Mouse (Mus musculus): ENCODE measurements around the gene Prc1. TPM values are rescaled to one million over a fixed set of nuclear protein-coding genes. Genes with fewer than 3 reads are reported as not detected.
"Not testable (repeated sequence)": the region's sequence is repeated elsewhere in the genome, so short reads cannot be mapped to it uniquely, and the experiment has no call there.

Prc1 gene
- polyA plus RNA-seq, 1 experiment from 2014 or later = 109 TPM

DNA sequence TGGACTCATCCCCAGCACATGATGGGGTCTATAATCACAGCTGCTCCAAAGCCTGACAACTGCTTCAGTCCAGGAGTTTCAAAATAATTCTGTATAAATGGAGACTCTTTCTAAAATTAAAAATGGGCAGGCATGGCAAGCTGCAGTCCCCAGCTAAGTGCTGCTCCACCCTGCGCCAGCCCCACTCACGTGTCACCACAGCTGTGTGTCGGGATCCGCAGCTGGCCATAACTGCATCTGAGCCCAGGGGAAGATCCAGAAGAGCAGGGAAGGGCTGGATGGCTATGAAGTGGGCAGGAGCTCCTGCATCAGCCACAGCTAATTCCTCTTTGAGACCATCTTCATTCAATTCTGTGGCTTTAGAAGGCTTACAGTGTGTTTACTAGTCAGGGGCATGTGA, 24.4 kb downstream of the Prc1 start:
- Histone ChIP-seq H3K27ac (replicated peaks) (peak overlapping the region; percentile 44), H3K27me3 (no peaks in the 10 kb centered on the region), H3K9me3 (replicated peaks) (no peaks in the 10 kb centered on the region), H3K4me2 (replicated peaks) (no peak overlapping the region), H3K9ac (no peak overlapping the region), H3K4me1 (peaks cover 16% of the 10 kb centered on the region), H3K4me3 (replicated peaks) (no peak overlapping the region), H3K36me3 (peaks cover 45% of the 10 kb centered on the region)
- 71% methylated on average over 4 of the region's 4 CpGs for WGBS
- no peak for ATAC-seq (ENCODE audit: insufficient number of reproducible peaks, low FRiP score, low TSS enrichment, low read depth)

DNA sequence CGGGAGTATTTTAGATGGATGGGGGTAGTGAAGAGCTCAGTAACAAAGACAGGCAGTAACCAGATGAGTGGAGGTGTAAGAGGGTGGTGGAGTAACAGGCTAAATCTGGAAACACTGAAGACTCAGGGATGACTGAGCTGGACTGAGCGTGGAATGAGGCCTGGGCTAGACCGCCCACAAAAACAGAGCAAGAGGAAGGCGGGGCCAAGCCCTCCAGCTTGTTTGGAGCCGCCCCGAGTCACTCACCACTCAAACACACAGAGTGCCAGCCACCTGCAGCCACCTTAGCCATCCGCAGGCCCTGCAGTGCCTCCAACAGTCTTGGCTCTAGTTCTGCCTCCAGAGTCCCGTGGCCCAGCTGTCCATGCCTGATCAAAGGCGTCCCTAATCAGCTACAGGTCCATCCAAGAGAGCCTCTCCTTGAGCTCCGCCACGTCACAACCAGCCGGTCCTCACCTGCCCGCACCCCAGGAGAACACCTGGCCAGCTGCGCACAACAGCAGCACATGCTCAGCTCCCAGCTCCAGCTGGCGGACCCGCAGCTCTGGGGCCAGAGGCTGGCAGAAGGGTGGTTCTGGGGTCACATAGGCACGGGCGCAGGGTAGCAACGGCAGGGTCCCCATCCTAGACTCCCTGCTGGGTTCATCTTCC, 25.7 kb downstream of the Prc1 start:
- ATAC-seq (ENCODE audit: insufficient number of reproducible peaks, low FRiP score, low TSS enrichment, low read depth) = no peak
- peaks cover 17% of the 10 kb centered on the region for H3K4me1 ChIP-seq

DNA sequence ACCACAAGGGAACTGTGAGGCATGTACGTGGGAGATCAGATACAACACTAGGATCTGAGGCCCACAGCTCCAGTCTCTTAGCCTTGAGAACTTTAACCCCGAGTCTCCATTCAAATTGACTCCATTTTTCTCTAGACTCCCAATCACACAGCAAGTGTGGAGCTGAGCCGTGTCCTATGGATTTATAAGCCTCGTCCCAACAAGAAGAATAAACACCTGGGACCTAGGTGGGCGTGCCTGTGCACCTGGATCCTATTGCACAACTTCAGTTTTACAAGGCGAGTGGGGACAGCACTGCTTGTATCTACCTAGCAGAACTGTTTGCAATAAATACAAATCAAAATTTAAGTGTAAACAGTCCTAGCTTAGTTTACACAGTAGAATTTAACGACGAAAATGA, 29.1 kb downstream of the Prc1 start:
- Histone ChIP-seq H3K9ac (peak overlapping the region; percentile 51), H3K4me1 (peaks cover 24% of the 10 kb centered on the region), H3K4me3 (replicated peaks) (peak overlapping the region; percentile 76), H3K4me2 (replicated peaks) (peak overlapping the region; percentile 75), H3K27me3 (no peaks in the 10 kb centered on the region), H3K27ac (replicated peaks) (peak overlapping the region; percentile 93; the same call in 1 of the 2 replicates), H3K9me3 (replicated peaks) (no peaks in the 10 kb centered on the region), H3K36me3 (peaks cover 44% of the 10 kb centered on the region)
- ATAC-seq (ENCODE audit: insufficient number of reproducible peaks, low FRiP score, low TSS enrichment, low read depth) = no peak
- 16% methylated on average over 8 of the region's 8 CpGs for WGBS

More for the DNA sequence above, 25.7 kb downstream of the Prc1 start:
- Histone ChIP-seq H3K36me3 (peaks cover 34% of the 10 kb centered on the region), H3K9me3 (replicated peaks) (no peaks in the 10 kb centered on the region), H3K4me2 (replicated peaks) (no peak overlapping the region), H3K9ac (no peak overlapping the region), H3K27ac (replicated peaks) (no peak overlapping the region), H3K27me3 (no peaks in the 10 kb centered on the region), H3K4me3 (replicated peaks) (no peak overlapping the region)
- 74% methylated on average over 19 of the region's 19 CpGs for WGBS

DNA sequence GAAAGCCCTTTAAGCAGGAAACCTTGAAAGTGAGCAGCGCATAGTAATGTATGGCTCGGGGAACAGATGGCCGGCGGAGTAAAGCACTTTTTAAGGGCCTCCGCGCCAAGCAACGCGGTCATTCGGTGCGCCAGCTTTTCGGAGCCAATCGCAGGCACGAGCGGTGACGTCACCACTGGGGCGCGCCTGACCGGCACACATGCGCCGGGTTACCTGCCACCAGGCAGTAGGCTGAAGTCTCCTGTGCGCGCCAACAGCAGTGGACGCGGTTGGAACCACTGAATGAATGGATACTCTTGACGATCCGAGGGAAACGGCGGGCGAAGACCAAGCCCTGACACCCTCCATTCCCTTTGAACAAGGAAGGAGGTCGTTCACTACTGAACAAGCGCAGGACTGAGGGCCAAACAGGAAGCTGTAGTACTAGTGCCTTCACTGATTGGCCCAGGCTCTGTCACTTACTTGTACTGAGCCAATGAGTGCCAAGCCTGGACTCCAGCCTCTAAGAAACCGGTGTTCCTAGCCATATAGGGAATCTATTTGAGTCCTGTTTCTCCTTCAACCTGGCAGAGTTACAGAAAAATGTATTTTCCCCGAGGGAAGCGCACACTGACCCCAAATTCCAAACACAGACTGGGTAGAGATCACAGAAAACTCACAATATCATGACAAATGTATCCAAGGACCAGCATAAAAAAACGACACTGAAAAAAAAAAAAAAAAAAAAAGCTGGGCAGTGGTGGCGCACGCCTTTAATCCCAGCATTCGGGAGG, 30.0 kb downstream of the Prc1 start, which contains the start of gene Rccd1:
Gene Rccd1 (minus strand): TSS at position 412 of the 773 bp plus-strand sequence.
- Histone ChIP-seq H3K4me3 (replicated peaks) (peak within 1 kb of the TSS; percentile 76), H3K9me3 (replicated peaks) (no peaks in the 10 kb centered on the region), H3K27me3 (no peaks in the 10 kb centered on the region), H3K9ac (peak within 1 kb of the TSS; percentile 51), H3K27ac (replicated peaks) (peak within 1 kb of the TSS; percentile 93), H3K36me3 (peaks cover 53% of the 10 kb centered on the region), H3K4me1 (peaks cover 24% of the 10 kb centered on the region), H3K4me2 (replicated peaks) (peak within 1 kb of the TSS; percentile 75)
- ATAC-seq (ENCODE audit: insufficient number of reproducible peaks, low FRiP score, low TSS enrichment, low read depth) = peak; percentile 99
- WGBS = 2% methylated on average over 38 of the region's 38 CpGs

DNA sequence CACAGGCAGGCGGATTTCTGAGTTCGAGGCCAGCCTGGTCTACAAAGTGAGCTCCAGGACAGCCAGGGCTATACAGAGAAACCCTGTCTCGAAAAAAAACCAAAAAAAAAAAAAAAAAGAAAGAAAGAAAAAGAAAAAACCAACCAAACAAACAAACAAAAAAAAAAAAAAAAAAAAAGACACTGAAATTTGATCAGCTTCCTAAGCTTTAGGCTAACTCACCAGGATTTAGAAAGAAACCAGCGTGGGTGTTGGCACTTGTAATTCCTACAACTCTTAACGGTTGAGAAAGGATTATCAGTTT, 30.5 kb downstream of the Prc1 start:
- not testable (repeated sequence) for H3K27me3 ChIP-seq; H3K9me3 ChIP-seq (replicated peaks); ATAC-seq (ENCODE audit: insufficient number of reproducible peaks, low FRiP score, low TSS enrichment, low read depth); H3K9ac ChIP-seq
- Histone ChIP-seq H3K36me3 (peaks cover 56% of the 10 kb centered on the region), H3K4me1 (peaks cover 24% of the 10 kb centered on the region), H3K4me3 (replicated peaks) (peak overlapping the region; percentile 76; the same call in 1 of the 2 replicates), H3K27ac (replicated peaks) (peak overlapping the region; percentile 93), H3K4me2 (replicated peaks) (peak overlapping the region; percentile 75)
- 28% methylated on average over 5 of the region's 5 CpGs for WGBS

DNA sequence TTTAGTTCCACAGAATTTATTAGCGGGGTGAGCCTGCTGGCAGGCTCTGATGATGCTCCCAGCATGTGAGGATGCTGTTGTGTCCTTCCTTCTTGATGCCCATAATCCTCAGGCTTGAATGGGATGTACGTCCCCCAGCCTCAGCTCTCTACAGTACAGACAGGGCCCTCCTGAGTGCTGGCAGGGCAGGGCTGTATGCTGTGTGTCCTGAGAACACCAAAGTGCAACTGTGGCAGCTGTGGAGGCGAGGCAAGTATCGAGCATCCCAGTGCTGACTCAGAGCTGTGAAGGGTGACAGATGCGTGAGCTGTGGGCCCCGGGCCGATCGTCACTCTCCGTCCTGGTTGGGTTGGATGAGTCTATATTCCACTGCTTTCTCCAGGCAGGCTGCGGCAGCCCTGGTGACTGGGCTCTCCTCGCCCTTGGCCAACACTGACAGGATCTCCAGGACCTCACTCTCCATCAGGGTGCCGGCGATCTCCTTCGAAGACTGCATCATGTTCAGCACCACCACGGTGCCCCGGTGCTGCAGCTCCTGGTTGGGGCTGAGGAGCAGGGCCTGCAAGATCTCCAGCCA, 31.1 kb downstream of the Prc1 start:
- Histone ChIP-seq H3K36me3 (peaks cover 56% of the 10 kb centered on the region), H3K9me3 (replicated peaks) (no peaks in the 10 kb centered on the region), H3K27me3 (no peaks in the 10 kb centered on the region), H3K4me2 (replicated peaks) (no peak overlapping the region), H3K4me1 (peaks cover 24% of the 10 kb centered on the region), H3K27ac (replicated peaks) (peak overlapping the region; percentile 24), H3K4me3 (replicated peaks) (no peak overlapping the region), H3K9ac (no peak overlapping the region)
- WGBS = 91% methylated on average over 16 of the region's 16 CpGs
- ATAC-seq (ENCODE audit: insufficient number of reproducible peaks, low FRiP score, low TSS enrichment, low read depth) = no peak

DNA sequence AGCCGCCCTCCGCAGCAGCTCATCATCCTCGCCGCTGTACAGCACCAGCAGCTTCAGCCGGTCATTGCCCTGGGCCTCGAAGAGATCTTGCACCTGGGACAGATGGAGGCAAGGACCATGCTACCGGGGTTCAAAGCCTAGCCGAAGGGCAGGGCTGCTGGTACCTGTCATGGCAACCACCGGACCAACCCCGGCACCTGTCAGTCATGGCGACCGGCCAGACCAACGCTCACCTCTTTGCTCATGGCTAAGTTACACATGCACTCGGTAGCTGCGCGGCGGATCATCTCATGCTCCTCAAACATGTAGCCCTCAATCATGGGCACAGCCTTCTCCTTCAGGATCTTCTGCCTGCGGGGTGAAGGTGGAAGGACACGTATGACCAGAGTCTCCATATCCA, 31.8 kb downstream of the Prc1 start:
- no peak overlapping the region for H3K4me2 ChIP-seq (replicated peaks)
- no peak overlapping the region for H3K9ac ChIP-seq
- no peaks in the 10 kb centered on the region for H3K27me3 ChIP-seq
- peaks cover 62% of the 10 kb centered on the region for H3K36me3 ChIP-seq
- H3K4me1 ChIP-seq = peaks cover 24% of the 10 kb centered on the region
- no peak overlapping the region for H3K4me3 ChIP-seq (replicated peaks)
- H3K27ac ChIP-seq (replicated peaks) = no peak overlapping the region
- 95% methylated on average over 19 of the region's 19 CpGs for WGBS
- no peaks in the 10 kb centered on the region for H3K9me3 ChIP-seq (replicated peaks)
- no peak for ATAC-seq (ENCODE audit: insufficient number of reproducible peaks, low FRiP score, low TSS enrichment, low read depth)

DNA sequence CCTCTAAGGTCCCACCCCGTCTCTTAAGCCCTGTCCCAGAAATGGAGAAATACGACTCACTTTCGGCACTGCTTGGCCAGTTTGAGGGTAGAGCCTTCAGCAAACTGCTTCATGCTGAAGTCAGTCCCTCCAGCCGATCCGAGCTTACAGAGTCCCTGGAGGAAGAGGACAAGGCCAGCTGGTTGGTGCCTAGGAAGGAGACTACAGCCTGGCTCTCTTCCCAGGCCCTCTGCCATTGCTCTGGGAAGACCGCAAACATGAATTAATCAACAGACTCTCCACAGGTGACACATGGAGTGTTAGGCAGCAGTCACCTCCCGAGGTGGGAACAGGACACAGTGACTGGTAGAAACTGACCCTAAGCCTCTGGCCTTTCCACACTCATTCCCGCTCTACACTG, 36.0 kb downstream of the Prc1 start:
- Histone ChIP-seq H3K9me3 (replicated peaks) (no peaks in the 10 kb centered on the region), H3K4me3 (replicated peaks) (no peak overlapping the region), H3K4me1 (peaks cover 3% of the 10 kb centered on the region; the same call in 1 of the 2 replicates), H3K27ac (replicated peaks) (no peak overlapping the region), H3K9ac (no peak overlapping the region), H3K4me2 (replicated peaks) (no peak overlapping the region), H3K36me3 (peaks cover 100% of the 10 kb centered on the region), H3K27me3 (no peaks in the 10 kb centered on the region)
- ATAC-seq (ENCODE audit: insufficient number of reproducible peaks, low FRiP score, low TSS enrichment, low read depth) = no peak
- WGBS = 89% methylated on average over 8 of the region's 8 CpGs

DNA sequence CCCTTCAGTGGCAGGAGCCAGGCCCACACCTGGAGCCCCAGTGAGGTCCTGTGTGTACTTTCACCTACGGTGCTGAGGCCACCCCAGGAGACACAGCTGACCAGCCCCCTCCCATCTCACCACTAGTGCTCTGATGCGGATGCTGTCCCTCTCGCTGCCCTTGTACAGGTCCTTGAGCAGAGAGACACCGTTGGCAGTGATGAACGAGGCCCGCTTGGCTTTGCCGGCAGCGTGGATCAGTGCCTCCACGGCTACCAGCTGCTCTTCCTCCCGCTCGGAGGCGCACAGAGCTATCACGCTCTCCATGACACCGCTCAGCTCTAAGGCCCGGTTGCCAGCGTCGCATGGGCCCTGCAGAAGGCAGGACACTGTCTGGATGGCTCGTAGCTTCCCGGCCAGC, 37.2 kb downstream of the Prc1 start:
- Histone ChIP-seq H3K4me2 (replicated peaks) (no peak overlapping the region), H3K9me3 (replicated peaks) (no peaks in the 10 kb centered on the region), H3K27me3 (no peaks in the 10 kb centered on the region), H3K4me3 (replicated peaks) (no peak overlapping the region), H3K4me1 (no peaks in the 10 kb centered on the region), H3K36me3 (peaks cover 100% of the 10 kb centered on the region), H3K27ac (replicated peaks) (no peak overlapping the region), H3K9ac (no peak overlapping the region)
- 96% methylated on average over 19 of the region's 19 CpGs for WGBS
- ATAC-seq (ENCODE audit: insufficient number of reproducible peaks, low FRiP score, low TSS enrichment, low read depth) = no peak

DNA sequence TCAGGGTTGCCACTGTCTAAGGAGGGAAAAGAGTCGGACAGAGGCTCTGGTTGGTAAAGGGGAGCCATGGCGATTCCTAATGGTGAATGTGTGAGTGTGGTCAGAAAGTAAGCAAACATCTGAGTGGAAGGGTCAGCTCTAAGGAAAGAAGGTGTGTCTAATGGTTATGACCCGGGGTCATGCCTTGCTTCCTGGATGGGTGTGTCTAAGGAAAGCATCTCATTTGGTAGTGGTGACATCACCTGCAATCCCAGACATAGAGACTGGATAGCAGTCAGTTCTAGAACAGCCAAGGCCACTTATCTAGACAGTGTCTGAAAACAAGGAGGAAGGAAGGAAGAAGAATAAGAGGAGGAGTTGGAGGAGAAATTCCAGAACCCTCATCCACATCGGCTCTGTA, 40.6 kb downstream of the Prc1 start:
- ATAC-seq (ENCODE audit: insufficient number of reproducible peaks, low FRiP score, low TSS enrichment, low read depth) = no peak
- Histone ChIP-seq H3K4me2 (replicated peaks) (no peak overlapping the region), H3K9ac (no peak overlapping the region), H3K27me3 (no peaks in the 10 kb centered on the region), H3K27ac (replicated peaks) (no peak overlapping the region), H3K4me3 (replicated peaks) (no peak overlapping the region), H3K9me3 (replicated peaks) (no peaks in the 10 kb centered on the region), H3K36me3 (peaks cover 74% of the 10 kb centered on the region), H3K4me1 (peaks cover 20% of the 10 kb centered on the region)
- 86% methylated on average over 4 of the region's 4 CpGs for WGBS

DNA sequence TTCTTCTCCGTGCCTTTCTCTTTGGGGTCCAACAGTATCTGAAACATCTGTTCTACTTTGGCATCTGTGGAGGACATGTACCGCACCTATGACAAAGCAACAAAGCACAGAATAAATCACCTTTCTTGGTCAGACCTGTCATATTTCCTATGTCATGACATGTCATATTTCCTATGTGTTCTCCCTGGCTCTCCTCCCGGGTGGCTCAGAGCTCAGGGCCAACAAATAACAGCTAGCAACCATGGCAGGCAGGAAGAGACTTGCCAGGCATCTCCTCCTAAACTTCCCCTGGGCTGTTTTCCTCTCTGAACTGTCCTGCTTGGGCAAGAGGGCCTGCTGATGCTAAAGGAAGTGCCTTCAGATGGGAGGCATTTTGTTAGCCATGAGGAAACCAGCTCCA, 42.7 kb downstream of the Prc1 start:
- no peak overlapping the region for H3K4me2 ChIP-seq (replicated peaks)
- H3K27me3 ChIP-seq = no peaks in the 10 kb centered on the region
- H3K27ac ChIP-seq (replicated peaks) = 0 out of 2 replicates have a peak overlapping the region, but pooled peaks have one; percentile 12
- H3K9me3 ChIP-seq (replicated peaks) = no peaks in the 10 kb centered on the region
- H3K4me3 ChIP-seq (replicated peaks) = no peak overlapping the region
- H3K9ac ChIP-seq = no peak overlapping the region
- H3K4me1 ChIP-seq = peaks cover 31% of the 10 kb centered on the region
- no peak for ATAC-seq (ENCODE audit: insufficient number of reproducible peaks, low FRiP score, low TSS enrichment, low read depth)
- 66% methylated on average over 3 of the region's 3 CpGs for WGBS
- peaks cover 53% of the 10 kb centered on the region for H3K36me3 ChIP-seq

Measured in embryonic facial prominence, embryonic 15.5 days (tissue).